Mouse (Mus musculus) heart, postnatal 25 days (tissue): ENCODE data around the gene Calr3. TPM values are rescaled to one million over a fixed set of nuclear protein-coding genes. Genes with fewer than 3 reads are reported as not detected.

Experiments
- DNase-seq: peaks from one replicate; pipeline ENCODE4 v3.0.0; 2022; ENCODE audit warnings: low spot score
- intact Hi-C: fragments of 180-260 bp; cut with DNase I; formaldehyde crosslinking; loops from one replicate; pipeline ENCODE4 v1.15.1; 2025
- total RNA-seq, 2 experiments: library from RNA; stranded (reverse); gene quantifications; 2 replicates each; pipeline ENCODE4 v1.2.3; 2021

The Calr3 gene
- total RNA-seq, 2 experiments from 2014 or later: 13.1 to 15.4 TPM

- no peak for DNase-seq
- intact Hi-C loops: no loop called here
Observed at GRCm38 (mm10) chr8:72445071-72445470, 1.4 kb upstream of the Calr3 start.

DNA sequence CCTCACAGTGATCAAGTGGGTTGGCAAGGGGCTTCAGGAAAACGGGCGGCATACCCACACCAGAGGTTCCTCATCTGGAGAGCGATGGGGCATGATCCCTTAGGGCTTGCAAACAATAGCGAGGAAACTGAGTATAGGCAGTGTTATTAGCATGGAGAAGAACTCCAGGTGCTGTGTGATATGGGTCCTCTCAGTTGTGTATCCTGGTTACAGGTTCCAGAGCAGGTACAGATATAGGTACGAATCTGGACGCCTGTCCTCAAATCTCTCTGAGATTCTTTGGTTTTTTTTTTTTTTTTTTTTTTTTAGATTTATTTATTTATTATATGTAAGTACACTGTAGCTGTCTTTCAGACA lies 302 bp upstream of the Calr3 start:
- intact Hi-C loops: loop anchor here (2.0 kb wide), 1 partner anchor 21 kb away; no protein-coding TSS in a partner anchor
- no peak for DNase-seq

GRCm38 (mm10) chr8:72438248-72439015 lies 5.2 kb downstream of the Calr3 start:
- DNase-seq: no peak
- intact Hi-C loops: no loop called here

DNA sequence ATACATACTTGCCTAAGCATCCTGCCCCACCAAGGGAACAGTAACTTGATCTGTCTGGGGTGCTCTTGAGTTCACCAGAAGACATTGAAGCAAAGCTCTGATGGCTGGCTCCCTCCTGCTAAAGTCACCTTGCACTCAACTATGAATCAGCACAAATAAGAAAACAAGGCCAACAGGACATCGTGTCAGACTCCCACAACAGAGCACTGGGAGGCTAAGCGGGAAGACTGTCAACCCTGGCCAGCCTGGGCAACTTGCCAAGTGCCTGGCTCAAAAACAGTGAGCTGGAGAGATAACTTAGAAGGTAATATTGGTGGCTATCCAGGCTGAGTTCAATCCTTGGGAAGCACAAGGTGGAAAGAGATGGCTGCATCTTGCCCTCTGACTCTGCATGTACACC lies 8.7 kb downstream of the Calr3 start:
- intact Hi-C loops: no loop called here
- peak; percentile 37 for DNase-seq

DNA sequence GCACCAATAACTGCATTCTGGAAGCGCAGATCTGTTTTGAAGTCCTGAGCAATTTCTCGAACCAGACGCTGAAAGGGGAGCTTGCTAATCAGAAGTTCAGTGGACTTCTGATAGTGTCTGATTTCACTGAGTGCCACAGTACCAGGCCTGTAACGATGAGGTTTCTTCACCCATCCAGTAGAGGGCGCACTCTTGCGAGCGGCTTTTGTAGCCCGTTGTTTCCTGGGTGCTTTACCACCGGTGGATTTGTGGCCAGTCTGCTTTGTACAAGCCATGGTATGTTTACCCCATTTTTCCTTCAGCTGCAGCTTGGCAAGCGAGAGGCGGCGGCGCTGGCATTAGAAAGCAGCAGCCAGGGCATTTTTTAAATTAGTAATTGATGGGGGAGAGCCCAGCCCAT lies 14.0 kb downstream of the Calr3 start:
- DNase-seq: no peak
- intact Hi-C loops: loop anchor here (10.0 kb wide), 1 partner anchor 295 kb away; the partner anchor contains the start of gene Sin3b

DNA sequence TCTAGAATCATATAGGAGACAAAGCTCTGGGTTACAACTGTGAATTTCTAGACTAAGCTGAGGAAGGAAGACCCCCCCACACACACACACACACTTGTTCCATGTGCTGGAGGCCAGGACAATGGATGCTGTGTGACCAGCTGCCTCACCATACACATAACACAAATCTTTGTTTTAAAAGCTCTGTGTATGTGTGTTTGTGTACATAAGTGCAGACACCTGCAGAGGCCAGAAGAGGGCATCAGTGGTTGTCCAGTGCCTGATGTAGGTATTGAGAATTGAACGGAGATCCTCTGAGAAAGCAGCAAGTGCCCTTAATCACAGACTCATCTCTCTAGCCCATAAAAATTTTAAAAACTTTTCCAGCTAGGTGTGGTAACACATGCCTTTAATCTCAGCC lies 20.7 kb downstream of the Calr3 start:
- no peak for DNase-seq
- intact Hi-C loops: loop anchor here (2.0 to 10.0 kb wide), 3 partner anchors 20 to 302 kb away; partner anchors contain the start of genes 1700030K09Rik, Calr3, Med26 and Sin3b

DNA sequence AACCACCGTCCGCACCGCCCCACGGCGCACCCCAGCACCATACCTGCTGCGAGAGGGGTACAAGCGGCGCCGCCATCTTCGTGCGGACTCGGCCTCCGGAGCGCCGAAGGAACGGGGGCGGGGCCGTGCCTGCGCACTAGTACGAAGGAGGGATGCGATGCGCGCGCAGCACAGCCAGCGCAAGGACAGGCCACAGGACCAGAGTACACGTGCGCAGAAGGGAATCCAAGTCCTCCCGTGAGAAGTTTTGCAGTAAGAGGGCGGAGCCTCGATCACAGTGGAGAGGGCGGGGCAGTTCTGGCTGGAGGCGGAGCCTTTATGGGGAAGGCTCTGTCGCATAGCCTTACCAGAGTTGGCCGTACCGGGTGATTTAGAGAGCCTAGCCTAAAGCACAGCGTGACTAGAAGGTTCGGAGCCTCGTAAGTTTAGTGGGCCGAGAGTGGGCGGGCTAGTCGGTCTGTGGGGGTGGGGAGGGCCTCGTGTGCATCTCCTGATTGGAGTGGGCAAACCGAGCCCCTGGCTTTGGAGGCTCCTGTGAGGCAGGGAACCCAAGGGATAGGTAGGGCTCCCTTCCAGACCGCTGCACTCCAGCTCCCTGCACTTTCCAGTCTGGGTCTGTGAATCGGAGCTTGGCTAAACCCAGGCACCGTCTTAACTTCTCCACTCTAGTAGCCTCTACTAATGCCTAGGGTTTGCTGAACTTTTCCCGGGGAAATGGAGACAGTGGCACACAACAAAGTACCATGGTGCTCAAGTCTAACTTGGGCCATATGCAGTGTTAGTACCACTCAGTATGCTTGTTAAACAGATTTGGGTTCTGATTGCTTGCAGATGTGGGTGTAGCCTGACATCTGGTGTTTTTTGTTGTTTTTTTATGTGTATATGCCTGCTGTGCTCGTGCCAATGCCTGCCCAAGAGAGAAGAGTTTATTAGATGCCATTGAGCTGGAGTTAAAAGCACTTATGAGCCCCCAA lies 22.0 kb downstream of the Calr3 start, which contains the start of gene Eps15l1:
Eps15l1 (minus strand) TSS at position 99 of the 974 bp plus-strand sequence.
- intact Hi-C loops: loop anchor here (2.0 to 10.0 kb wide), 3 partner anchors 21 to 303 kb away; partner anchors contain the start of genes 1700030K09Rik, Calr3, Med26 and Sin3b
- peak; percentile 98 for DNase-seq

DNA sequence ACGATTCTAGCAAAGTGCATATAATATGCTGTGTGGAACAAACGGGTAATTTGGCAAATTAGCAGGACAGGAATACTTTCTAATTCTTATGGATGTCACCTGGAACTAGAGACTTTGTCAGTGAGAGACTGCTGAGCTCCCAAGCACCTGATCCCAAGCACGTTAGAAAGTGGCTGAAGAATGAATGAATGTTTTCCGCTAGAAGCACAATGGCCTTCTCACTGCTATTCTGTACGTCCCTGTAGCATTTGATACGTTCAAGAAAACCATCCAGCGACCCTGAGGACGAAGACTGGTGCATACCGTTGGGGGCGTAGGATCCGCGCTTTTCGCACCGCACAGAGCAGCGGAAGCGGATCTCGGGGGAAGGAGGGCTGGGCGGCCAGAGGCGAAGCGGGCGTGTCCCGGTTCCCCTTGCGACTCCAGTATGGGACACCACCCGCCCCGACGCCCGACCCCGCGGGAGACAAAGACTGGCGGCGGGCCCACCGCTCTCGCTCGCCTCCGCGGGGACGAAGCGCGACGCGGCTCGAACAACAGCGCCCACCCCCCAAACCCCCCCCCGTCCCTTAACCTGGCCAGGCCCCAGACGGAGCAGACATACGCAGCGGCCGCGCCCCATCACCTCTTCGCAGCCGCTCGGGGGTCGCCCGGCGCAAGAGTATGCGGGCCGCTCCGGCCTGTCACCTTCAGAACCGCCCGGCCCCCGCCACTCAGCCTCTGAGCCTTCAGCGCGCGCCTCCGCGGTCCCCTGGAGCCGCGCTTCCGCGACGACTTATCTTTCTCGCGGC lies 22.9 kb downstream of the Calr3 start:
- DNase-seq: peak; percentile 23
- intact Hi-C loops: loop anchor here (5.0 to 10.0 kb wide), 2 partner anchors 127 to 304 kb away; partner anchors contain the start of genes Med26 and Sin3b

DNA sequence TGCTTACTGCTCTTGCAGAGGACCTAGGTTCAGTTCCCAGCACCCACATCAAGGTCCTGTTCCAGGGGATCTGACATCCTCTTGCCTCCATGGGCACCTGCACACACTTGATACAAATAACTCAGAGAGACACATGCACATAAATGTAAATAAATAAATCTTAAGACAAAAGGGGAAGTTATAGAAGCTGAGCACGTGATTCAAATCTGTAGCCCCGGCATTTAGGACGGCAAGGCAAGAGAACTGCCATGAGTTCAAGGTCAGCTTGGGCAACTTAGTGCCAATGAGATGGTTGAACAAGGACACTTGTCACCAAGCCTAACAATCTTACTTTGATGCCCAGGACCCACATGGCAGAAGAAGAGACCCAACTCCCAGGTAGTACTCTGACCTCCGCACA lies 25.6 kb downstream of the Calr3 start:
- no peak for DNase-seq
- intact Hi-C loops: no loop called here

DNA sequence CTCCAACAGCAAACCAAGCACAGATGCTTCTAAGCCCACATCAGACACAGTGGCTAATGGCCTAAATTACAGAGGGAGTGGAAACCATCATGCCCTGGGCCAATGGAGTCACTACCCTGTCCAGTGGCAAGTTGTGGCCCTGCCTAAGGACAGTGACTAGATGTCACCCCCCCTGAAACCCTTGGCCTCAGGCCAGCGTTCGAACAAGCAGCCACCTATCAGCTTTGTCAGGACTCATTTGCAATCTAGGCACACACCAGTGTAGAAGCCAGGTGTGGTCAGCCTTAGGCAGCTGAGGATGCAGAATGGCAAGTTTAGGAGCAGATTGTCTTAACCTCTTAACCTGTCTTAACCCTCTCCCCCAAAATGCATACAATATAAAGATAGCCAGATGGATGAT lies 28.4 kb downstream of the Calr3 start:
- intact Hi-C loops: no loop called here
- DNase-seq: no peak

DNA sequence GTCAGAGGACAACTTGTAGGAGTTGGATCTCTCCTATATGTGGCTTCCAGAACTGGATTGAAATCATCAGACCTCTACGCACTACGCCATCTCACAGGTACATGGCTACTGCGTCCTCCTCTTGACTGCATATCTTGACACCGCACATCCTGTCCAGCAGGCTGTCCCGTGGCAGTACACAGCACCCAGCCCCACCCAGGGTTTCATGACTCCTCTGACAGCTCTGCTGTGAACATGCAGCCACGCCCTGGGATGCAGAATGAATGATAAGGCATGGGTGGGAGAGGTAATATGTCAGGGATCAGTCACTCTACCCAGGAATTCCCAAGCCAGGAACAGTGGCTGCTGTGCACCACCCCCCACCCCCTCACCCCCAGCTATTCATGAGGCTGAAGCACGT lies 29.8 kb downstream of the Calr3 start:
- intact Hi-C loops: no loop called here
- no peak for DNase-seq

DNA sequence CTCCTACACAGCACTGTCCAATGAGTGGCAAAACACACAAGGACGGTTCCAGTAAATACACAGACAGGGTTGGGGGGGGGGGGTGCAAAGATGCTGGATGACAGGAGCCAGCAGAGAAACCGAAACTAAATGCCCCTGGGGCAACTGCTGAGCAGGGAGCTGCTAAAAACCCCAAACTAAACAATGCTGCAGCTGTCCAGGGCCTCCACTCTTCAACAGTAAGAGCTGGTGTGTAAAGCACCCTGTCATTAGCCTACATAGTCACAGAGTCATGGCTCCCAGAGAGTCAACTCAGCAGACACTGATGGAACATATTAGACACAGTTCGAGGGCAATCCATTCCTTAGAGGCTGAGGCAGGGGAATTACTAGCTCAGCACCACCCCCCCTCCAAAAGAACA lies 34.2 kb downstream of the Calr3 start:
- no peak for DNase-seq
- intact Hi-C loops: no loop called here

DNA sequence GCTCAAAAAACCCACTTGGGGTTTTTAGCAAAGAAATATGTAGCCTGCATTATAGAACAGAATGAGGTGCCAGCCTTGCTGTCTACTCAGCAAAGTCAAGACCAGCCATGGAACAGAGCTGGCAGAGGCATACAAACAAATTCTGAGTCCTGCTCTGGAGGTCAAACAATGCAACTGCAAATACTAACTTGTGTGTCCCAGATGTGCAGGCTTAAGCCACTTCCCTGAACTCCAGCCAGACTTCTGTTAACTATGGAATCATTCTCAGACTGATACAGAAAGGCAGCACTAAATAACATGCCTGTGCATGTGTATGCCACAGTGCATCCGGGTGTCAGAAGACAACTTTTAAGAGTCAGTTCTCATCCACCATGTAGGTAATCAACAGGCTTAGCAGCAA lies 35.8 kb downstream of the Calr3 start:
- no peak for DNase-seq
- intact Hi-C loops: no loop called here

GRCm38 (mm10) chr8:72402981-72403380 lies 40.7 kb downstream of the Calr3 start:
- no peak for DNase-seq
- intact Hi-C loops: no loop called here

GRCm38 (mm10) chr8:72401381-72401780 lies 42.3 kb downstream of the Calr3 start:
- intact Hi-C loops: no loop called here
- no peak for DNase-seq

GRCm38 (mm10) chr8:72385737-72386136 lies 57.9 kb downstream of the Calr3 start:
- intact Hi-C loops: no loop called here
- DNase-seq: no peak

GRCm38 (mm10) chr8:72382395-72382794 lies 61.3 kb downstream of the Calr3 start:
- intact Hi-C loops: no loop called here
- DNase-seq: no peak

GRCm38 (mm10) chr8:72380656-72381055 lies 63.0 kb downstream of the Calr3 start:
- intact Hi-C loops: no loop called here
- DNase-seq: no peak

- no peak for DNase-seq
- intact Hi-C loops: no loop called here
Observed at GRCm38 (mm10) chr8:72376900-72377299, 66.8 kb downstream of the Calr3 start.

DNA sequence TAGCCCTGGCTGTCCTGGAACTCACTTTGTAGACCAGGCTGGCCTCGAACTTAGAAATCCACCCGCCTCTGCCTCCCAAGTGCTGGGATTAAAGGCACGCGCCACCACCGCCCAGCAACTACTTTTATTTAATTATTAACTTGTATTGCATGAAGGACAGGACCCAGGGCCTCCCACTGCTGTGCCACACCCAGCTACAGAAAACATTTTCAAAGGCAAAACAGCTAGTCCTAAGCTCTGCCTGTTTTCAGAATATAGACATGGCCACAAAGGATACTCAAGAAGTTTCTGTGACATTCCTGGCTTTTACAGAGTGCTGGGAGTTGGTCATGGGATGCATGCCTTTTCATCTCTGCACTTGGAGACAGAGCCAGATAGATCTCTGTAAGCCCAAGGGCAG lies 67.4 kb downstream of the Calr3 start:
- DNase-seq: no peak
- intact Hi-C loops: no loop called here
